Mouse (Mus musculus) right cerebral cortex, adult 2 months (tissue): ENCODE data around the gene Vezf1.
A peak's percentile ranks its signal among the peaks of the same experiment; 100 is the strongest.
"Not testable (repeated sequence)": the region's sequence is repeated elsewhere in the genome, so short reads cannot be mapped to it uniquely, and the experiment has no call there.

Experiments
- DNase-seq, 2 experiments: peaks; one replicate each; pipeline ENCODE4 v3.0.0; 2021 to 2022; ENCODE audit warnings: low spot score in 2 of 2

Gene Vezf1

GRCm38 (mm10) chr11:88067586-88068410, at the start of gene Vezf1:
TSS of gene Vezf1 (plus strand) at chr11:88068279.
- peak; percentile 56 to 65 for DNase-seq

DNA sequence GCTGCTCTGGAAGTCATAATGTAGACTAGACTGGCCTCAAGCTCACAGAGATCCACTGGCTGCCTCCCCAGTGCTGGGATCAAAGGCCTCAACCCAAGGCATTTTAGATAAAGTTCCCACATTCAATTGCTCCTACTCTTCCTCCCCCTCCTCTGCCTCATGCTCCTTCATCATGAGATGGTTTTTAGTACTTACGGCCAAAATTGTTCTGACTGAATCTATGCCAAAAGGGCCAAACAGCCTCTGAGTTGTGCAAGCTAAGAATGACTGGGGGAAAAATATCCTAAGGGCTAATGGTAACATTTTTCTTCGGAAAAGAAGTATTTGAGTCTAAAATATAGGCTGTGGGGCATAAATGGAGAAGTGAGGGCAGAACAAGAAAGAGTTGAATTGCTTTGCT, 44.1 kb upstream of the Vezf1 start:
- DNase-seq: no peak

- no peak for DNase-seq
These were observed 40.6 kb upstream of the Vezf1 start for GRCm38 (mm10) chr11:88027391-88028035.

DNA sequence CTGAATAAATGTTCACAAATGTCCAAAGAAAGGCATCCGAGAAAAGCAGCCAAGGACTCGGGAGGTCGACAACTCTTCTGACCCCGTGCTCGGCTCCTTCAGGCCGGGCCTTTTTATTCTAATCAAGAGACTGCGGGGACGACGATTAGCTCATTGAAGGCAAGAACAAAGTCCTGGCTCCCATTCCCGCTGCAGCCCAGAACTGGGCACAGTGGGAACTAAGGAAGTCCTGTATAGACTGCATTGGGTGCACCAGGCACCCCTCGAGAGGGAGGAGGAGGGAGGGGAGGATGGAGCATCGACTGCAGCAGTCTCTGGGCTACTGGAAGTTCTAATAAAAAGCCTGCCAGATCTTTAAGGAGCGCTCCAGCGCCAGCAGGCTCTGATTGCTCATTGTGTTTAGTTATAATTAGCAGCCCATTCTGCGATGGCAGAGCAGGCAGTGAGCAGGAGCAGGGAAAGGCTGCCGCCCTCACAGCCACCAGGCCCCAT, 39.8 kb upstream of the Vezf1 start:
- peak; percentile 65 to 72 for DNase-seq

- no peak for DNase-seq
These were observed 37.9 kb upstream of the Vezf1 start for GRCm38 (mm10) chr11:88030219-88030618.

- no peak for DNase-seq
These were observed 37.2 kb upstream of the Vezf1 start for GRCm38 (mm10) chr11:88030836-88031235.

DNA sequence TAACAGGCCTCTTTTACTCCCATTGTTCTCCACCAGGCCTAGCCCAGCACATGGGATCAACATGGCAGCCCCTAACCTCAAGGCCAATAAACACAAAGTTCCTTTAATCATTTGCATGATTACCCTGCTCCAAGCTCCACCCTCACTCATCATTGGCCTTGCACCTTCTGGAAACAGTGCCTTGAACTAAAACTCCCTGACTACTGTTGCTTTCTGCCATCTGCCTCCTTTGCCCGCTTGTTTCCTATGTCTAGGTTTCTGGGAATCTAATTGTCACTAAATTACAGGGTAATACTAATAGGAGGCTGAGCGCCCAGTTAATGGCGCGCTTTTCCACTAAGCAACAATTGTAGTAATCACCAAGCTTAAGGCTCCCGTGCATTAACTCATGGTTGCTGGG, 36.3 kb upstream of the Vezf1 start:
- DNase-seq: no peak

- no peak for DNase-seq
These were observed 32.1 kb upstream of the Vezf1 start for GRCm38 (mm10) chr11:88035970-88036369.

- DNase-seq: no peak
These were observed 31.3 kb upstream of the Vezf1 start for GRCm38 (mm10) chr11:88036761-88037251.

DNA sequence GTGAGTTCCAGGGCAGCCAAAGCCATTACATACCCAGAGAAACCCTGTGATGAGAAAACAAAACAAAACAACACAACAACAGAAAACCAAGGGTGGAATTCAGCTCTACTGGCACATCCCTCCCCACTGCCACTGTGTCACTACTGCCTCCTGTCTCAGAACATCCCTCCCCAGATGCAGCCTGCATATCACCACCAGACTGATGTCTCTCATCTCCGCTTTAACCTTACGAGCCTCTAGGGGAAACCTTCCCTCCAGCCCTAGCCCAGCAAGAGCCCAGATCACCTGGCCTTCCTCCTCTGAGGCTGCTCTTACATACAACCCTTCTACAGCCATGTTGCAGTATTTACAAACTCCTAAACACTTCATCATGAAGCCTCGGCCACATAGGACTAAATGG, 30.7 kb upstream of the Vezf1 start:
- no peak for DNase-seq

- no peak for DNase-seq
These were observed 29.0 kb upstream of the Vezf1 start for GRCm38 (mm10) chr11:88039066-88039465.

- no peak for DNase-seq
These were observed 23.8 kb upstream of the Vezf1 start for GRCm38 (mm10) chr11:88044314-88044713.

DNA sequence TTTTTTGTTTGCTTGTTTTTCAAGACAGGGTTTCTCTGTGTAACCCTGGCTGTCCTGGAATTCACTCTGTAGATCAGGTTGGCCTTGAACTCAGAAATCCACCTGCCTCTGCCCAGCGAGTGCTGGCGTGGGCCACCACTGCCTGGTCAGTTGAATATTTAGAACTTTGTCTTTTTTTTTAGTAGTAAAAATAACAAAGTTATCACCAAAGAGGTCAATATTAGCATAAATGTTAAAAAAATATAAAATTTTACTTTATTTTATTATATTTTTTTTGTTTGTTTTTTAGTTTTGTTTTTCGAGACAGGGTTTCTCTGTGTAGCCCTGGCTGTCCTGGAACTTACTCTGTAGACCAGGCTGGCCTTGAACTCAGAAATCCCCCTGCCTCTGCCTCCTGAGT, 22.9 kb upstream of the Vezf1 start:
- not testable (repeated sequence) for DNase-seq

DNA sequence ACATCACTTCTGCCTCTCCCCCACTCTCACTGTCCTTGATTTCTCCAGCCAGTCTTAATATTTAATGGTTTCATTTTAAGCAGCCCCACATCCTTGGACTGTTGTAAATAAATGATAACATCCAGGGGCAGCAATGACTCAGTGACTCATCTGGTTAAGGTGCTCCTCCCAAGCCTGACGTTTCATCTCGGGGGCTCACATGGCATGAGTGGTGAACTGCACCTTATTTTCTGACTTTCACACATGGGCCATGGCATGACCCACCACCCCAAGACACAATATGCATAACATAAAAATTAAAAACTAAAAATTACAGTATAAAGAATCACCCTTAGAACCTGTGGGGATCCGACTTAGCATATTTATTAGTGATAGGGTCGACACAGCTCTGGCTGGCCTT, 22.2 kb upstream of the Vezf1 start:
- no peak for DNase-seq

DNA sequence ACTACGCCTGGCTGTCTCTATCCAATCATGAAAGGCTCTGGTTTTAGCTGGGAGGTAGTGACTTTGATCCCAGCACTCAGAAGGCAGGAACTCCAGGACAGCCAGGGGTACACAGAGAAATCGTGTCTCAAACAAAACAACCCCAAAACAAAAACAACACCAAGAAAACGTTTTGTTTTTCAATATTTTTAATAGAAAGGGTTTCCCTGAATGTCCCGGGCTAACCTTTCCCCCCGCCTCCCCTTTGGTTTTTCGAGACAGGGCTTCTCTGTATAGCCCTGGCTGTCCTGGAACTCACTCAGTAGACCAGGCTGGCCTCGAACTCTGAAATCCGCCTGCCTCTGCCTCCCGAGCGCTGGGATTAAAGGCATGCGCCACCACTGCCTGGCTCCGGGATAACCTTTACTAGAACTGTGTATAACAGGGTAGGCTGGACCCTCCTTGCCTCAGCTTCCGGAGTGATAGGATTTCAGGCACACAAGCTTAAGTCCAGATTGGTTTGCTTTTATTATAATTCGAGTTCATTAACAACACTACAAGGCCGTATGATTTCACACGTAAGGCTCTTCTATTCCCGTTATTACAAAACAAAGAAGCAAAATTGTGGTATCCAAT, 21.6 kb upstream of the Vezf1 start:
- DNase-seq: no peak

DNA sequence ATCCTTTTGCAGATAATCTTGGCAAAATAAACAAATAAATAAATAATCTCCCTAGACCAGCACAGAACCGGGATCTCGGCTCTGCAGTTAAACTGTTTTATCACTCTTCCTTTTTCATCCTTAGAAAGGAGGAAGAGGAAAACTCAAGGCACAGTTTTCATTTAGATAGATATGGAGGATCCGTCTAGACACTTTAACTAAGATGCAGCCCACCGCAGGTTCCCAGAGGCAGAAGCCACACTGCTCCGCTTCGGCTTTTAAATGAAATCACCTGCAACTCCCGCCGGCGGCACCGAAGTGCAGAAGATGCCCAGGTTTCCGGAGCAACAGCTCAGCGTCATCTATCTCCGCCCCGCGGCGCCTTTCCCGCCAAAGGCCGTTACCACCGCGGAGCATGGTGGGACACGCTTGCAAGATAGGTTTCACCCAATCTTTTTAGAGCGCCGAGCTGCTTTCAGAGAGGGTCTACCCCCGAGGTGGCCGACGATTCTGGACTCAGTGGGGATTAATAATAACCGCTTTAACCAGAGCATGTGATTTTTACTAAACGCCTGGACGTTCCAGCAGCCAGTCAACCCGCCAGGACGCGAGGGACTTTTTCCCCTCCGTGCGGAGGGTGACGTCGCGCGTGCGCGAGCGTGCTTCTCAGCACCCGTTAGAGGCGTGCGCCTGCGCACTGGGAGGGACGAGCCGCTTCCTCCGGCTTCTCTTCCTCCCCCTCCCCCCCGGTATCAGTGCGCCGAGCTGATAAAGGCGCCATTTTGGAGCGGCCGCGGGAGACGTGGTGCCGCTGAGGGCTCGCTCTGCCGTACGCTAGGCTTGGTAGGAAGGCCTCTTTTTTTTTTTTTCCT, 20.9 kb upstream of the Vezf1 start, which contains the start of gene Srsf1:
Srsf1 (plus strand) TSS at position 430 of the 851 bp plus-strand sequence.
- DNase-seq: peak; percentile 97 to 98

- peak; percentile 64 to 71 for DNase-seq
These were observed 20.1 kb upstream of the Vezf1 start for GRCm38 (mm10) chr11:88047871-88048531.

GRCm38 (mm10) chr11:88048961-88049670, 19.0 kb upstream of the Vezf1 start:
- DNase-seq: no peak

- no peak for DNase-seq
These were observed 18.3 kb upstream of the Vezf1 start for GRCm38 (mm10) chr11:88049732-88050131.

DNA sequence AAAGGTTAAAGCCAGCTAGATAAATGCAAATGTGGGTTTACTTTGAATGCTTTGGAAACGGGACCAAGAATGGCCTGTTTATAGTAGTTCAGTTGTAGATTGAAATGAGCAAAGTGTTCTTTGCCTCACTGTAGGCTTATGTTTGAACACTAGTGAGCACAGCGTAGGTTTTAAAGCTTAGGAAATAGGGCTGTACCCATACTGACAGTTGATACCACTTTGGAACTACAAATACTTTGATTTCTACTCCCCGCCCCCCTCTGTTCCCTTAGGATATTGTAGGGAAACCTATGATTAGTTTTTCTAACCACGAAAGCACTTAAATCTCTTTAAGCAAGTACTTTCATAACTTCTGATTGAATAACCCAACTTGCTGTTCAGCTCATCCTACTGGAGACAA, 15.4 kb upstream of the Vezf1 start:
- no peak for DNase-seq
